Mouse (Mus musculus): ENCODE results near the gene Pfn3.
A peak's percentile ranks its signal among the peaks of the same experiment; 100 is the strongest.

Gene Pfn3

DNA sequence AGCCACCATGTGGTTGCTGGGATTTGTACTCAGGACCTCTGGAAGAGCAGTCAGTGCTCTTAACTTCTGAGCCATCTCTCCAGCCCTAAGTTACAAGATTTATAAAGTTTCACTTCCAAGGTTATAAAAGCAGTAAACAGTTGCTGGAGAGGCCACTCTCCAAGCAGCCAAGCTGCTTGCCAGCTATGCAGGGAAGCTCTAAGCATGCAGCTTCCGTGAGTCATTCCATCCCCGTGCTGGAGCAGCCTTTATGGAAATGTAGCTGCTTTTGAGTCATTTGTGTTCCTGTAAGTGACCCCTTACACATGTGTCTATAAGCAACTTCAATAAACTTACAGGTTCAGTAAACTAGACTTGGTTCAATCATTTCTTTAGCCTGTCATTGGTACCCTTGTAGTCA is 15.5 kb upstream of the Pfn3 start:
- DNase-seq (ENCODE audit: low spot score in 2 of 2) = no peak

DNA sequence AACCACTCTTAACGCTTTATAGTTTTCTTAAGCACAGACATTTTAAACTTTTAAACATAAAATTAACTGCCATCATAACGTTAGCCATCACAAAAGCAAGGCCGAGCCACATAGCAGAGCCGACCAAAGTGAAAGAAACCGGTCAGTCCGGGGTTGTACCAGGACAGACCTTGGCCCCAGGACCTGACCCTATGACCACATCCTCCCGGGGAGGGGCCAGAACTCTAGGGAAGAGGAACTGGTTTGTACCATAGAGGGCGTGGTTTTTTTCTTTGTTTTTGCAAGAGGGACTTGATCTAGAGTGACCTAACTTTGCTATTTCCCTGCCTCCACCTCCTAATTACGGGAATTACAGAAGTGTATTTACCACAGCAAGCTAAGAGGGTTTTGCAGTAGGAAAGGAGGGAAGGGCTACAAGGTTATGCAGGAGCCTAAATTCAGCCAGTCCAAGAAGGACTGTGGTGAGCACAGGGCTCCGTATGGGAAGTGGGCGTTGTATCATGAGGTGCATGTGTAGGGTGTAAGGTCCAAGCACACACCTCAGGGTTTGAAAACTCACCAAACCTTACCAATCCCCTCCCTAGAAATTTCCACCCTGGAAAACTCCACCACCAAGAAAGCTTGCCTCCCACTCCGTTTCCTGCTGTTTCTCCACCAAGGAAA is 14.3 kb upstream of the Pfn3 start:
- DNase-seq (ENCODE audit: low spot score in 2 of 2) = no peak

DNA sequence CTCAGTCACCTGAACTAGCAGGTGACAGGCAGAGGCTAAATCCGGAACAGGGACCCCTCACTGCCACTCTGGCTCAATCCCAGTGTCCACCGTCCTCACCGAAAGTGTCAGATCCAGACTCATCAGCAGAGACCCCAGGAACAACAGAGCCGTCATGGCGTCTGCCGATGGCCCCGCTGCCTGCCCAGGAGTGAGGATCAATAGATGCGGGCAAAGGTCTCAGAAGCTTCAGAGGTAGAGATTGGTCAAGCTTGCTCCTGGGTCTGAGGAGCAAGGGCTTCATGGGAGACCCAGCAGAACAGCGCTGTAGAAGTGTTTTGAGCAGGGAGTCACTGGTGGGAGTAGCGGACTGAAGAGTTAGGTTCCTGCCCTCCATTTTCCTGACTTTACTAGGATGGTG is 11.6 kb upstream of the Pfn3 start, which contains the start of gene F12:
TSS of gene F12 (minus strand) at position 181 of the 400 bp plus-strand sequence.
- no peak for DNase-seq (ENCODE audit: low spot score in 2 of 2)

DNA sequence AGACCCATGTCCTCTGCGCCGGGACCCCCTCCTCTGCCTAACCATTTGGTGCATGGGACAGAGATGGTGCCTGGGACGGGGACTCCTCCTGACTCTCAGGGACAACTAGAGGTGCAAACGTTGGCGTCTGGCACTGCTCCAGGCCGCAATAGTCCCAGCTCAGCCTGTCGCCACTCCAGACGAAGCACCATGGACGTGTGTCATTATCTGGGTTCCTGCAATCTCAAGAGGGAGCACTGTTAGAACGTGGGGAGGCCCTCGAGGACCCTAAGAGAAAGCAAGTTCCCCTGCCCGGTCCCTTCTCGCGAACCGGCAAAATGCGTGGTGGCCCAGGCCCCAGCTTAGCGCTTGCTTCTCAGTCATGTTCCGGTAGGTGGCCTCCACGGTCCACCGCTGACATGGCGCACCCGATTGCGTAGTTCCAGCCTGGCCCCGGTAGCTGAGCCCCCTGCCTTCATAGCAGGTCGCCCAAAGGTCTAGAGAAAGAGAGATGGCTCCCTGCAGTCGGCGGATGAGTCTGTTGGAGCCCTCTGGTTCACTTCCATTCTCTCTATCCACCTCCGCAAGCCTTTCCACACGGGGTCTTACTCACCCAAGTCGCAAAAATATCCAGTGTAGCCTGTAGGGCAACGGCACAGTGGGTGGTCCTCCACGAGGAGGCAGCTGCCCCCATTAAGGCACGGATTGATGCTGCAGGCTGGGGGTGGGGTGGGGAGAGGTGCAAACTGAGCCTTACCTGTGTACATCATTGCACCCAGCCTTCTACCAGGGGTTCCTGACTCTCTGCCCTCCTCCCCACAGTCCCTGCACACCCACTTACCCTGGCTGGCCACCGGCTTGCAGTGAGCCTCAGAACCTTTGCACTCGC is 6.1 kb upstream of the Pfn3 start:
- DNase-seq (ENCODE audit: low spot score in 2 of 2) = peak in 1 of 2 experiments; percentile 43

DNA sequence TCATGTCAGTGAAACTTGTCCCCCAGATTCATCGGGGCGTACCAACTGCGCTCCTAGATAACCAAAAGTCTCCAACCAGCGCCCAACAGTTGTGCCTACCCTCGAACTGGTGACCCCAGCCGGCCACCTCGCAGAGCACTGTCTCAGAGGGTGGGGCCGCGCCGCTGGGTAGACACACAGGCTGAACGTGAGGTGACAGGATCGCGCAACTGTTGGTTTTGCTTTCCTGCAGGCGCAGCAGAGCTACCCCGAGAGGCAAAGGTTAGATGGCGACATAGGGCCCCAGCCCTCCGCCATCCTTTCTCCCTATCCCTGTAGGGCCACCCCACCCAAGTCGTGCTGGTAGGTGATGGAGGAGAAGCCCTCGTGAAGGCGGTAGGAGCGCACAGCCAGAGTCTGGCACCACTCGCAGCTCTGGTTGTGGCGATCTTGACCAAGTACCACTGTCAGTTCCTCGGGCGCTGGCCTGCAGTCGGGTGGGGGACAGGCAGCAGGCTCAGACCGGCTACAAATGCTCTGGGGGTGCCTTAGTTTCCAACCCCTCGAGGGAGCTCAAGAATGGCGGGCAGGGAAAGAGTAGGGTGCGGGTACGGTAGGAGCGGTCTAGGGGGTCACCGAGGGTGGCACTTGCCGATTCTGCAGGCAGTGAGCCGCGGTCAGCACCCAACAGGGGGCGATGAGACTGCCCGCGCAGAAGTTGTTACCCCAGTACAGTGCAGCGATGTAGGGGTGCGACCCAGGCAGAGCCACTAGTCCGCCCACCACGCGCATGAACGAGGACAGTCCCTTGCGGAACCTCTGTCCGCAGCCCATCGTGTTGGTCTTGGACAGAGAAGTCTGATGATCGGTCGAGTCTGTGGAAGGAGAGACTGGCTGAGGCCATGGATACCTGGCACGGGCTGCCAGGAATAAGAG is 5.2 kb upstream of the Pfn3 start:
- DNase-seq (ENCODE audit: low spot score in 2 of 2) = no peak

DNA sequence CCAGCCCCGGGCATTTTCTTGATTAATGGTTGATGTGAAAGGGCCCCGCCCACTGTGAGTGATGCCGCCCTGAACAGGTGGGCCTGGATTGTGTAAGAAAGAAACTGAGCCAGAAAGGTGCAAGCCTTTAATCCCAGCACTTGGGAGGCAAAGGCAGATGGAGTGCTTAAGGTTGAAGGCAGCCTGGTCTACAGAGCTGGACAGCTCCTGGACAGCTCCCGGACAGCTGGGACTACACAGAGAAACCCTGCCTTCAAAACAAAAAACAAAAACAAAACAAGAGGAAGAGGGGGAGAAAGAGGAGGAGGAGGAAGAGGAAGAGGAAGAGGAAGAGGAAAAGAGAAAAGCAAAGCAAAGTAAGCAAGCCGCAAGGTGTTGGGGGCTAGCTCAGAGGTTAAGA is 4.1 kb upstream of the Pfn3 start:
- DNase-seq (ENCODE audit: low spot score in 2 of 2) = no peak

DNA sequence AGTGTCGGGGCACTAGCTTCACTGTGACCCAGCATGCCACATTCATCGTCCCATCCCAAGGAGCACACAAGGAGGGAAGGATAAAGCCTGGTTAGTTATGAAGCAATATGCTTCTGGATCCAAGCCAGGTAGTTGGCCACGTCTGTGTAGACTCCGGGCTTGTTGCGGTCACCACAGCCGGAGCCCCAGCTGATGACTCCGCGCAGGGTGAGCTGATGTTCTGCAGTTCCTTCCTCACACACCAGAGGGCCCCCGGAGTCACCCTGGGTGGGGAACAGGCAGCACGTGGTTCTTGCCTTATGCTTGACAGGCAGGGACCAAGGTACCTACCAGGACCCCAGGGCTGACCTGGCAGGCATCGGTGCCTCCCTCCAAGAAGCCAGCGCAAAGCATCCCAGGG is 3.0 kb upstream of the Pfn3 start:
- peak; percentile 59 to 72 for DNase-seq (ENCODE audit: low spot score in 2 of 2)

DNA sequence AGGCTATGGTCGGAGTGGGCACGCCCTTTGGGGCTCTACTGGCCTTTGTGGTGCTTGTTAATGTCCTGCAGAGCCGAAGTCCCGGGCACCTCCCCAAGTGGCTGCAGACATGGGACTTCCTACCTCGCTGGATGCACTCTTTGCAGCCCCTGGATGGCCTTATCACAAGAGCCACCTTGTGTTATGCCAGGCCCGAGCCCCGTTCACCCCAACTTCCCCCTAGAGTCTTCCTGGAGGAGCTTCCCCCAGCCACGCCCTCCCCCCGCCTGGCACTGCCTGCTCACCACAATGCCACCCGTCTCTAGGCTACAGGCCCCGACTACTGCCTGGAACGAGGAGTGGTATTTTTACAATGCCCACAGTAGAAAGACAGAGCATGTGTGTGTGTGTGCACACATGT is 1.7 kb downstream of the Pfn3 start:
- no peak for DNase-seq (ENCODE audit: low spot score in 2 of 2)

DNA sequence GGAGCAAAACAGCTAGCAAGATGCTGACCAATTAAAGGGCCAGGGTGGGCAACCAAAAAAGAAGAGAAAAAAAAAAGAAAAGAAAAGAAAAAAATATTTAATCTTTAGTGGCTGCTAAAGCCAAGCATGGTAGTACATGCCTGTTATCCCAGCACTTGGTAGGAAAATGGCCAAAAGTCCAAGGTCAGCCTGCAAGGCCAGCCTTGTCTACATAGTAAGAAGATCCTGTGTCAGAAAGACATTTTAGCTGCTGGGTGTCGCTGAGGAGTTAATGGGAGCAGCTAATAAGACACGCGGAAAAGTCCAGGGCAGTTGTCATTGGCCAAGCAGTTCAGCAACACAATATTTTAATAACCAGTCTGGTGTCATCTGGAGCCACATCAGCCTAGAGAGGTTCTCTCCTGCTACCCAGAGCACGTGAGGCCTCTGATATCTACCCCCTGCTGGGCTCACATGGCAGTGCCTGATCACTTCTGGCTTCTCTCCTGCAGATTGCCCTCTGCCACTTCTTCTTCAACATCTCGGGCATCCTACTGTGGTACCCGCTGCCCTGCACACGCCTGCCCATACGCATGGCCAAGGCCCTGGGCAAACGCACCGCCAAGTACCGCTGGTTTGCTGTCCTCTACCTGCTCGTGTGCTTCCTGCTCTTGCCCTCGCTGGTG is 2.3 kb downstream of the Pfn3 start:
- no peak for DNase-seq (ENCODE audit: low spot score in 2 of 2)

DNA sequence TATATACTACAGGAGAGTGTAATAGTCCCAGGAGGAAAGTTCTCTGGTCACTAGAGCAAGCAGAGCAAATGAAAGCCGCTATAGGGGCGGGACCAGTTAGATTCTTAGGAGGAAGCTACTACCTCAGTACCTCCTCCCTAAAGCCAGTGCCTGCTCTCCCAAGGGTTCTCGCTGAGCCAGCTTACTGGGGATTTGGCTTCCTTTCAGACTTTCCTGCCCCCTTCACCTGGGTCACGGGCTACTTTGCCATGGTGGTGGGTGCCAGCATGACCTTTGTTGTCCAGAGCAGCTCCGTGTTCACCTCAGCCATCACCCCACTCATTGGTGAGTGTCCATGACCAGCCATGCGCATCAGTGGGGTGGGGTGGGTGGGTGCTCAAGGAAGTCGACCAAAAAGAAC is 3.2 kb downstream of the Pfn3 start:
- no peak for DNase-seq (ENCODE audit: low spot score in 2 of 2)

DNA sequence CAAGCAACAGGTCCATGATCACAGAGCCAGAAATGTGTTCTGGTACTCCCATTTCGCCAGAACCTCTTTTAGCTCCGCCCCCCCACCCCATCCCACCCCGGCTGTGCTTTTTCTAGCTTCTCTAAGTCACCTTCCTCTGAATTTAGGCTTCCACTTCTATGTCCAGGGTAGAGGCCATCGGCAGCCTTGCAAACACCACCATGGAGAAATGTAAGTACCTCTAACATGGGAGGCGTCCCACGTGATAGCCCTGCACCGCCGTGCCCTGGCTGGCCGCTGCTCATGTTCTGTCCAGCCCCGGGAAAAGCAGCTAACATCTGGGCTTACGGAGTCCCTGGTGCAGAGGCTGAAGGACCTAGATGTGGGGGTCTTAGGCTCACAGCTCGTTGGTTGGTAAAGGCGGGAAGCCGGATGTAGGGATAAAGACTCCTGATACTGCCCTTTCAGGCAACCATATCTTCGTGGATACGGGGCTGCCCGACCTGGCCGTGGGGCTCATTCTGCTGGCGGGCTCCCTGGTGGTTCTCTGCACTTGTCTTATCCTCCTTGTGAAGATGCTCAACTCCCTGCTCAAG is 6.4 kb downstream of the Pfn3 start:
- DNase-seq (ENCODE audit: low spot score in 2 of 2) = no peak

DNA sequence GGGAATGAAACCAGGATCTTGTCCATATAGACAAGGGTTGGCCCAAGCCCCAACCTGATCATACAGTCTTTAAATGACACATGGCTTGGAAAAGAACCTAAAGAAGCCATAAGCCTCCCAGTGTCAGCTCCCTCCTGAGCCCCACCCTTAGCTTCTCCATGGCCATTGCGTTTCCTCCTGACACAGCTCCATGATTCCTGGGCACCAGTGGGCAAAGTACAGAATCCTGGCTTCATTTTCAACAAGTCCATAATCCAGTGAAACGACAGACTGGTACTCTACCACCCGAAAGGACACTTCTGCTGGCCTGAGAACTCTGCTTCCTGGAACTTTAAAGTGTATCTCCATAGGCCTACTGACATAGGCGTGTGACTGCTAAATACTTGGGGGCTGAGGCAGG is 7.7 kb downstream of the Pfn3 start:
- DNase-seq (ENCODE audit: low spot score in 2 of 2) = no peak

DNA sequence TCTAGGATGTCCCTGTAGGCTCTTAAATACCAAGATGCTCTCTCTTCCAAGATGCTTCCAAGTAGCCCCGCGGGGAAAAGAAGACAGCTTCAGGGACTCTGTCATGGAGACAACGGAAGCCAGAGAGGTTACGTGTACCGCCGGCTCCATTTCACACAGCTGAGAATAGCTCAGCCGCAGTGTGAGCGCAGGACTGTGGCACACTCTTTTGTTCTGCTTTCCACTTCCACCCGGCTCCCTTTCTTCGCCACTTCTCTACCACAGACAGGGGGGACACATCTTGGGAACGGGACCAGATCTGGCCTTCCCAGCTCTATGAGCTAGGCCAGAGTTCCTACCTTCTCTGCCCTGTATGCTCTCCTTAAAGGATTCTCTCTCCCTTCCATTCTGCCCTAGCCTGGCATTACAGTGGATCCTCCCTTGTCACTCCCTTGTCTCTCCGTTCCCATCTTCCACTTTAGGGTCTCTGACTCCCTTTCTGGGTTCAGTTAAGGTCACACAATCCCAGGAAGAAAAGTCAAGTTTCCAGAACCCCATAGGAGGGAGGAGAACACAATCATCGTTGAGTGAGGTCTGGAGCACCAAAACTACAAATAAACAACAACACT is 9.1 kb downstream of the Pfn3 start:
- no peak for DNase-seq (ENCODE audit: low spot score in 2 of 2)

DNA sequence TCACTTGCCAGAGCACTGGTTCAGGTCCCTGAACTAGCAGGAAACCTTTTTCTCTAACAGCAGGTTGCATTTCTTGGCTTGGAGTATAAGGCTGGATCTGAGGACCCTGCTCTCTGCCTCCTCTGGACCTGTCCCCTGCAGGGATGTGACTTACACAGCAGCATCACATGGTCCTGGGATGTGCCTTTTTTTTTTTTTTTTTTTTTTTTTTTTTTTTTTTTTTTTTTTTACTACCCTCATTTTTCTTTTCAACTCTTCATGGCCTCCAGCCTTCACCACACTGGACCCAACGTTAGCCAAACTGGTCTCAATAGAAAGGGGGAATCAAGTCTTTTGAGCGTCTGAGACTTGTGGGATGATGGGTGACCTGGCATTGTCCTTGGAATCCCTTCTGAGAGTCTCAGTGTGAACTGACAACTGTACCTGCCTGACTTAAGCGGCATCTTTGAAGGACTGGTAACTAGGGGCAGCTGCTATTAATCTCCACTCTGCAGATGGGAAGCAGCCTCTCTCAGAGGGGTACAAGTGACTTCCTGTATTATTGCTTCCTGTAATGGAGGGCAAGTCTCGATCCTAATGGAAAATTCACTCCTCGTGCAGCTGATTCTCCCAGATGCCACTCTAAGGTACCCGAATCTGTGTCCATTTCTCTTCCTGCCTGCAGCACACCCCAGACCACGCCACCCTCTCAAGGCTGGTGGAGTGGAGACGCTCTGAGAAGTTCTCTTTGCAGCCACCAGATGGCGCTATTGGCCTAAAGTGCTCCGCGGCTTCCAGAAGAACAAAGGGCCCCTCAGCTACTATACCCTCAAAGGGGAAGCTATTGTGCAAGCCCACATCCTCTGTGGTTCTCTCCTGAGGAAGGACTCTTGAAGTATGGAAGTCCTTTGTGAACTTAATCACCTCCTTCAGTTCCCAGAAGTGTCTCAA is 9.9 kb downstream of the Pfn3 start:
- DNase-seq (ENCODE audit: low spot score in 2 of 2) = peak in 1 of 2 experiments; percentile 50

DNA sequence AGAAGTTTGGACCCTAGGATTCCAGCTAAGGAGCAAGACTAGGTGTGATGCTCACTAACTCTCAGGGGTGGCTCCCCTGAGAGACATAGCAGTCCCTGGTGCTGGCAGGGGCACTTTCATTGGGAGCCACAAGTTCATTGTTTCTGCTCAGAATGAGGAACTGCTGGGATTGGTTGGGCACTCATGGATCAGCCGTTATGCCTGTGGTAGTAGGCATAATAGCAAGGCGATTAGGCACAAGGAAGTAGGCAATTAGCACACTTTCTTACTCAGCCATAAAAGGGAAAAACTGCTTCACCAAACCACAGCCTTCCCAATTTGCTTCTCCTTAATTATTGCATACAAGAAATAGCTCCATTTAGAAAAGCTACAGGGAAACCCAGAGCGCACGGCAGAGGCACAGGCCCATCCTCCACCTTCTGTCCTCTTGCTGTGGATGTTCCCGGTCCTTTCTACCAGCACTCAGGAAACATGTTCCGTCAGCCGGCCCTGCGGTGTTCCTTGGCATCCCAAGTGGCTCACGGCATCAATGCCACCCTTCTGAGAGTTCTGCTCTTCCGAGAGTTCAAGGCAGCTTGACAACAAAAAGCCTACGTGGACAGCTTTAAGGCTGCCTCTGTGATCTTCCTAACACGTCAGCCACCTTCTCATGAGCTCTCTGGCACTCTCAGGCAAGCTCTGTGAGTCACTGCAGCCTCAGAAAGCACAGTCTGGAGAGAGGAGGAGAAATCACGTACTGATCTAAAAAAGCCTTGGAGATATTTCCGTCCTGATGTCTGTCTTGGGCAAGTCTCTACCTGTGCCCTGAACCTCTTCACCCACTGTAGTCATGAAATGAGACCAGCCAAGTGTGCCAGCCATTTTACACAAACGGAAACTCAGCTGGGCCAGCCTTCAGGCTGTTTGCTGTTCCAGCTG is 10.8 kb downstream of the Pfn3 start:
- DNase-seq (ENCODE audit: low spot score in 2 of 2) = peak; percentile 47 to 73

DNA sequence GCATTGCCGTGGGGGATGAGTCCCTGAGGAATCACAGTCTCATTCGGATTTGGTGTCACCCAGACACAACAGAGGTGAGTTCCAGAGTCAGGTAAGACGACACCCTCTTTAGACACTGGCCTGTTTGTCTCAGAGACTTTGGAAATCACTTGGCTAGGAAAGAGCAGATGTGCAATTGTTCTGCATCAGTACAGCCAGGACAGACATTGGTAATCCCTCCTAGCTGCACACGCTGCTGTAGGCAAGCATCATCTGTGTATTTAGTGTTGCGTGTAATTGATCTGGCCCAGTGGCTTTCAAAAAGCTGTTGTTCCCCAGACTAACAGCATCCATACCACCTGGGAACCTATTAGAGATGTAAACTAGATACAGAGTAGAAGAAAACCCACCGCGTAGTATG is 11.8 kb downstream of the Pfn3 start:
- DNase-seq (ENCODE audit: low spot score in 2 of 2) = no peak

DNA sequence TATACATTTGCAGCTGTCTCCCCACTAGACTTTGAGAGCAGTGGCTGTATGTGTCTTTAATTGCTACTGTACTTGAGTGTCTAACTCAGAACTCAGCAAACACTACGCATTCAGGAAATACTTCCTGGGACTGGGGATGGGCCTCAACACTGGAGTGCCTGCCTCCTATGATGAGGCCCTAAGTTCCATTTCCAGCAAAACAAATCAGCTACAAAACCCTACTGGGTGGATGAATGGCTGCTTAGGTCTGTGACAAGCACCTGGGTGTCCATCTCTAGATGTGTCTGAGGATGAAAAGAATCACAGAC is 15.0 kb downstream of the Pfn3 start:
- DNase-seq (ENCODE audit: low spot score in 2 of 2) = no peak

DNA sequence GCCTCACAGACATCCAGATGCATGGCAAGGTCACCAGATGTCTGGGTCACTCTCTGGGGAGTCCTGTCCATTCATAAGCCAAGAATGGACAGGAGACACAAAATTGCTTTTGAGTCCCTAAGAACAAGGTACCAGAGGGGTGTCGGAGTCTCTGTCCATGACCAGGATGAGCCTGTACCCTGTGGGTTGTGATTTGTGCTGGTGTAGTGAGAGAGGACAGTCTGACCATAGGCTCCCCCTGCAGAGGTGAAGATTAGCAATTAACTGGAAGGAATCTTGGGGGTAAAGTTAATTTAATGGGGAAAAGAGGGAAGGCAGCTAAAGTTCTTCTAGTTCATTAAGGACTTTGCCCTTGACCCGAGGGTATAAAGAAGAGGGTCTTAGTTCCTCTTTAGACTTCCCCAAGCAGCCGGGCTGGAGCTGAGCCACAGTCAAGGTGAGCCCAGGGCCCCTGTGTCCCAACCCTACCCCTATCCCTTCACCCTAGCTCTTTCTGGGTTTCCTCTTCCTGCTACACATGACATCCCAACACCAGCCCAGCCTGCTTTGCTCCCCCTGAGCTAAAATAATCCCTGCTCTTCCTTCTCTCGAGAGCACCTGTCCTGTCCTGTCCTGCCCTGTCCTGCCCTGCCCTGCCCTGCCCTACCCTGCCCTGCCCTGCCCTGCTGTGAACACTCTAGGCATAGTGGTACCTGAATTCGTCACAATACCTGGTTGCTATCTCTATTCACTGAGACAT is 15.6 kb downstream of the Pfn3 start:
- no peak for DNase-seq (ENCODE audit: low spot score in 2 of 2)
